Mouse (Mus musculus) activated CD4-positive, CD25-positive, alpha-beta regulatory T cell, adult 9 weeks (primary cell): Measurements from ENCODE around the gene Serpina3m. TPM values are rescaled to one million over a fixed set of nuclear protein-coding genes. Genes with fewer than 3 reads are reported as not detected.

Experiments
- polyA plus RNA-seq: library from polyadenylated mRNA; unstranded; fragments of 100-300 nt; shearing (Covaris generic); gene quantifications from one replicate; pipeline ENCODE4 v1.2.1, GENCODE M21; 2017

The Serpina3m gene
- not detected for polyA plus RNA-seq

DNA sequence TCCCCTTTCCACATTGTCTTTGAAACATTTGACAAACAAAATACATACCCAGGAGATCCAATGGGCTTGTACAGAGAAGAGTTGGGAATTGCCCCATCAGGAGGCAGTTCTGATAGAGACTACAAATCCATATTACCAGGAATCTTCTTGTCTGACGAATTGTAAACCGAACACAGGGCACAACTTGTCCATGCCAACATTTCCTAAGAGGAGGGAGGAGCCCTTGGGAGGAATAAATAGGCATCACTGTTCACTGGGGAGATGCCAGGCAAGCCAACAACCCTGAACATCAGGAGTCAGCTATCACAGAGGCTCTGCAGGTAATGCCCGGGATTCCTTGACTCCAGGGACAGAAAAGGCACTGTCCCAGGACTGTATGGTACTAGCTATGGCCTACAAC is at the start of gene Serpina3m, which contains the start of gene Serpina3k:
Gene Serpina3m (plus strand): TSS at position 261 of the 400 bp plus-strand sequence.
Gene Serpina3k (plus strand): TSS at position 261 of the 400 bp plus-strand sequence.

DNA sequence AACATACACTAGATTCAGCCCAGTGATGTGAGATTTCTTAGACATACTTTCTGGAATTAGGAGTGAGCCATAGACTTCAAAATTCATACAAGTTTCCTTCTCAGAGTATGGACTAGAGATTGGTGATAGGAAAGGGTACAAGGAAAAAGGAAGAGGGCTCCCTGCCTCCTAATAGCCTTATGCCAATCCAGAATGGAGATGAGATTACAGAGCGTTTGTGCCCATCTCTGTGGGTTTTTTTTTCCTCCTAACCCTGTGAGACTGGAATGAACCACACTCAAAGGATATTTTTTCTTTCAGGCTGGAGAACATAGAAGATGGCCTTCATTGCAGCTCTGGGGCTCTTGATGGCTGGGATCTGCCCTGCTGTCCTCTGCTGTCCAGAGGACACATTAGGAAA is 24.0 kb upstream of the Serpina3m start, which contains the start of gene Serpina3j:
Gene Serpina3j (plus strand): TSS at position 301 of the 400 bp plus-strand sequence.

DNA sequence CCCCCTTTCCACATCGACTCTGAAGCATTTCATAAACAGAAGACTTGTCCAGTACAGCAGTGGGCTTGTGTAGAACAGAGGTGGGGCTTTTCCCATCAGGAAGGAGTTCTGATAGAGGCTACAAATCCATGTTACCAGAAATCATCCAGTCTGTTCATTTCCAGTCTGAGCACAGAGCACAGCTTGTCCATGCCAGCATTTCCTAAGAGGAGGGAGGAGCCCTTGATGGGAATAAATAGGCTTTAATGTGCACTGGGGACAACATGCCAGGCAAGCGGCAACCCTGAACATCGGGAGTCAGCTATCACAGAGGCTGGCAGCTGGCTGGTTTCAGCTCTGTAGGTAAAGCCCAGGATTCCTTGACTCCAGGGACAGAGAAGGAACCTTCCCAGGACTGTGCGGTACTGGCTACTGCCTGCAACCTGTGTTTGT is 68.2 kb downstream of the Serpina3m start, which contains the start of gene Serpina3n:
Gene Serpina3n (plus strand): TSS at position 276 of the 432 bp plus-strand sequence.

Other genes starting within 250 kb of the Serpina3m start
- not detected for gene Serpina5, start 237.4 kb upstream of the Serpina3m start, polyA plus RNA-seq
- gene Serpina3a, start 225.8 kb upstream of the Serpina3m start, polyA plus RNA-seq: not detected
- gene Serpina3b, start 210.5 kb upstream of the Serpina3m start, polyA plus RNA-seq: not detected
- gene Serpina3c, start 184.6 kb upstream of the Serpina3m start, polyA plus RNA-seq: not detected
- 12.5 TPM for gene Serpina3f, start 123.9 kb upstream of the Serpina3m start, polyA plus RNA-seq
- gene Serpina3g, start 102.2 kb upstream of the Serpina3m start, polyA plus RNA-seq: 312 TPM
- gene Serpina3i, start 75.4 kb upstream of the Serpina3m start, polyA plus RNA-seq: not detected
- not detected for gene Serpina3j, start 23.9 kb upstream of the Serpina3m start, polyA plus RNA-seq
- not detected for gene Serpina3k, start within 50 bp of the Serpina3m start, polyA plus RNA-seq
- gene Serpina3n, start 68.2 kb downstream of the Serpina3m start, polyA plus RNA-seq: not detected
- not detected for gene Gsc, start 134.8 kb downstream of the Serpina3m start, polyA plus RNA-seq